Mouse (Mus musculus): ENCODE measurements around the gene Fam118a. TPM values are rescaled to one million over a fixed set of nuclear protein-coding genes. Genes with fewer than 3 reads are reported as not detected.
"Not testable (repeated sequence)": the region's sequence is repeated elsewhere in the genome, so short reads cannot be mapped to it uniquely, and the experiment has no call there.

The Fam118a gene
- polyA plus RNA-seq, 1 experiment = not detected

DNA sequence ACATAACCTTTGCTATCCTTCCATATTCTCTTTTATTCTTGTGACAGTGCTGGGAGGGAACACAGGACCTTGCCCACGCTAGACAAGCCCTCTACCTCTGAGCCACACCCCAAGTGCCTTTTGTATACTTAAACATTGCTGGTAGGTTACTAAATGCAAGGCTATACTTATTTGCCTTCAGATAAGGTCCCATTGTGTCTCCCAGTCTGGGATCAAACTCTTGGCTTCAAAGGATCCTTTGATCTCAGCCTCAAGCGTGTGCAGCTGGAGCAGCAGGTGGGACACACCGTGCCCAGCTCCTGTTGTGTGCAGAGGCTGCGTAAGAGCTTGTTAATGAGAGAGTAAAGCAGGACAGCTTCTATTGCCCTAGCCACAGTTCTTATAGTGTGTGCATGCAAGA is 1.0 kb upstream of the Fam118a start:
- TF ChIP-seq CTCF (IDR thresholded peaks at IDR 0.05; ENCODE audit: insufficient read depth, low read depth, low read length) (no peak), POLR2A (IDR thresholded peaks at IDR 0.05; ENCODE audit: insufficient read depth, low read depth, low read length) (no peak)
- Histone ChIP-seq H3K4me1 (ENCODE audit: control insufficient read depth, insufficient read depth, low read length) (0 out of 2 replicates have a peak, but pooled peaks cover 2% of the 10 kb centered on the region), H3K27ac (ENCODE audit: insufficient read depth, low read depth, low read length) (no peak overlapping the region), H3K4me3 (ENCODE audit: insufficient read depth, low read depth, low read length) (no peak overlapping the region)
- WGBS = 64% methylated on average over 4 of the region's 4 CpGs

DNA sequence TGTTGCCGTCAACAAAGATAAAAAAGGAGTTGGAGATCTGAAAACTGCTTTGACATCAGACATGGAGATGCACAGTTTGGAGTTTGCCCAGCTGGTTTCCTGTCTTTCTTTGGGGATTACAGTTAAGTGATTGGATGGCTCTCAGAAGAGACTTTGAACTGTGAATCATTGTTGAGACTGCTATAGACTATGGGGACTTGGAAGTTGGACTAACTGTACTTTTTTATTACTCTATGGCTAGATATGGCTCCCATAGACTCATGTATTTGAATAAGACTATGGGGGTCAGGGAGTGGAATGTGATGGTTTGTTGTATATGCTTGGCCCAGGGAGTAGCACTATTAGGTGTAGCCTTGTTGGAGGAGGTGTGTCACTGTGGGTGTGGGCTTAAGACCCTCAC is 1.9 kb downstream of the Fam118a start:
- H3K27ac ChIP-seq (ENCODE audit: insufficient read depth, low read depth, low read length); H3K4me3 ChIP-seq (ENCODE audit: insufficient read depth, low read depth, low read length); H3K4me1 ChIP-seq (ENCODE audit: control insufficient read depth, insufficient read depth, low read length): not testable (repeated sequence)
- 88% methylated on average over 1 of the region's 1 CpGs for WGBS

DNA sequence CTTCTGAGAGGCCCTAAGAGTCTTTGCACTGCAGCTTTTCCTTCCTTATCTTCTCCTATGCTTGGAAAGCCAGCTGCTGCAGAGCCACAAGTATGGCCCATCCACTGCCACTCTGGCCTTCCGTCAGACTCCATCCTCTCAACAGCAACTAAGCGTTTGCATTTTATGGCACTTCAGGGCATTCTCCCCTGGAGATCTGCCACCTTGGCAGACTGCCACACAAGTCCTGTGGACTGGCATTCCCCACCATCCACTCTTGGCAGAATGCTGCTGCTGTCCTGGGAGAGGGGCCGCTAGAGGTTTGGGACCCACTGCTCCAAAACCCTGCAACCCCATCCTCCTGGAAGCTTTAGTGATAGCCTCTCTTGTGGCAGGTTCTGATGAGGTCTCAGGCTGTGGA is 3.1 kb downstream of the Fam118a start:
- TF ChIP-seq POLR2A (IDR thresholded peaks at IDR 0.05; ENCODE audit: insufficient read depth, low read depth, low read length) = no peak
- no peak for TF ChIP-seq CTCF (IDR thresholded peaks at IDR 0.05; ENCODE audit: insufficient read depth, low read depth, low read length)
- WGBS = 43% methylated on average over 3 of the region's 3 CpGs
- Histone ChIP-seq H3K4me3 (ENCODE audit: insufficient read depth, low read depth, low read length) (no peak overlapping the region), H3K27ac (ENCODE audit: insufficient read depth, low read depth, low read length) (no peak overlapping the region), H3K4me1 (ENCODE audit: control insufficient read depth, insufficient read depth, low read length) (peaks cover 6% of the 10 kb centered on the region; the same call in 1 of the 2 replicates)

DNA sequence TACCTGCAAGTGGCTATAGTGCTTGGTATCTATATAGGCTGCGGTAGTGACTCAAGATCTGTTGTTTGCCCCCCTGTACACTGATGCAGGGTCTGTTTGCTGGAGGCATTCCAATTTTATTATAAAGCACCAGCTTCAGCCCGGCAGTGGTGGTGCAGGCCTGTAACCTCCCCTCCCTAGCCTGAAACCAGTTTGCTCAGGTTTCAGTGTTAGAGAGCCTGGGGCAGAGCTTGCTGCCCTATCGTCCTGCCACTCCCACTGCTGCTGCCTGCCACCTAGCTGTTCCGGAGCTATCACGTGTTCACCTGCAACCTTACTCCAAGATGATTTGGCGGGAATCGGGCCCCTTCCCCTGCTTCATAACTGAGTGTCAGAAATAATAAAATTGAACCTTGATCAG is 5.2 kb downstream of the Fam118a start:
- H3K4me1 ChIP-seq (ENCODE audit: control insufficient read depth, insufficient read depth, low read length) = peaks cover 17% of the 10 kb centered on the region
- WGBS = 71% methylated on average over 7 of the region's 7 CpGs
- not testable (repeated sequence) for H3K4me3 ChIP-seq (ENCODE audit: insufficient read depth, low read depth, low read length); H3K27ac ChIP-seq (ENCODE audit: insufficient read depth, low read depth, low read length)

DNA sequence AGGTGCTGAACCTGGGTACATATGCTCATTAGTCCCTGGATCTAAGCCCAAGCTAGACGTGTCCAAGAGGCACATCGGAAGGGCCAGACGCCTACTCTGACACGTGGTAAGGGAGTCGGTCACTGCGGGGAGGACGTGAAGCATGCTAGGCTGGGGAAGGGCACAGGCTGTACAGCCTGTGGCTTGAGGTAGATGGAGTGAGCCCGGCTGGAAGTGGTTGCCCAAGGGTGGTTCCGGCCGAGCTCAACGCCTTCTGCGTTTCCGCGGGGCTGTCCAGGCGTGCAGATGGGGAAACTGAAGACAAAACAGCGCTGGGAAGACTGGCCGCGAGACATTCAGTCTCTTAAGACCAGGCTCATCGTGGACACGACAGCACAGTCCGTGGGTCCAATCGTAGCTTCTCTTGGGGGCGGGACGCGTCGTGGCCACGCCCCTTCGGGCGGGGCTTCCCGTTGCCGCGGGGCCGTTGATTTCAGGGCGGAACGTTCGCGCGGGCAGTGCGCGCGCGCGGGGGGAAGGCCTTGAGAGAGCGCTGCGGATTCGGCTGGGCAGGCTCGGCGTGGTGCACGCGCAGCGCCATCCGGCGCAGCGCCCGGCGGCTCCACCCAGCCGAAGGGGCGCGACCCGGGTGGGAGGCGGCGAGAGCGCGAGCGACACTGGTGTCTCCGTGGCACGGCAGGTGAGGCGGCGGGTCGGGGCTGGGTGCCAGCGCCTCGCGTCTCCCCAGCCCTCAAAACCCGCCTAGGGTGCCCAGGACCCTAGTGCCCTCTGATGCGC is 8.0 kb downstream of the Fam118a start:
- WGBS = 1% methylated on average over 75 of the region's 75 CpGs
- H3K27ac ChIP-seq (ENCODE audit: insufficient read depth, low read depth, low read length) = peak overlapping the region; percentile 42
- TF ChIP-seq POLR2A (IDR thresholded peaks at IDR 0.05; ENCODE audit: insufficient read depth, low read depth, low read length) (peak; percentile 77), CTCF (IDR thresholded peaks at IDR 0.05; ENCODE audit: insufficient read depth, low read depth, low read length) (no peak)

DNA sequence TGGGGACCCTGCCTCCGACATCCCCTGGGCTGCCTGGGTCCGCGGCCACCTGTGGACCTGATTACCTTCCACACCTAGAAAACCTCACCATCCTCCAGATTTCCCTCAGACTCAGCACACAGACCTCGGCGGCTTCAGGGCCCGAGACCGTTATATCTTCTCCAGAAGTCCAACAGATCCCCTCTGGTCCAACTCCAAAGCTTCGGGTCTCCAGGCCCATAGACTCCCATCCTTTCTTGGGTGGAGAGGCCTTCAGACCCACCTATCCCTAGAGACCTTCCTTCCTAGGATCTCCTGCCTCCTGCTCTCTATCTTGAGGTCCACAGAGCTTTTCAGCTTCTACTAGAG is 8.6 kb downstream of the Fam118a start:
- WGBS = 2% methylated on average over 8 of the region's 8 CpGs
- Histone ChIP-seq H3K4me1 (ENCODE audit: control insufficient read depth, insufficient read depth, low read length) (peaks cover 35% of the 10 kb centered on the region), H3K4me3 (ENCODE audit: insufficient read depth, low read depth, low read length) (peak overlapping the region; percentile 67), H3K27ac (ENCODE audit: insufficient read depth, low read depth, low read length) (peak overlapping the region; percentile 1; the same call in 1 of the 2 replicates)
- TF ChIP-seq CTCF (IDR thresholded peaks at IDR 0.05; ENCODE audit: insufficient read depth, low read depth, low read length) (no peak), POLR2A (IDR thresholded peaks at IDR 0.05; ENCODE audit: insufficient read depth, low read depth, low read length) (no peak)

More for the DNA sequence above, 8.0 kb downstream of the Fam118a start:
- peak overlapping the region; percentile 67 for H3K4me3 ChIP-seq (ENCODE audit: insufficient read depth, low read depth, low read length)
- peaks cover 32% of the 10 kb centered on the region for H3K4me1 ChIP-seq (ENCODE audit: control insufficient read depth, insufficient read depth, low read length)

DNA sequence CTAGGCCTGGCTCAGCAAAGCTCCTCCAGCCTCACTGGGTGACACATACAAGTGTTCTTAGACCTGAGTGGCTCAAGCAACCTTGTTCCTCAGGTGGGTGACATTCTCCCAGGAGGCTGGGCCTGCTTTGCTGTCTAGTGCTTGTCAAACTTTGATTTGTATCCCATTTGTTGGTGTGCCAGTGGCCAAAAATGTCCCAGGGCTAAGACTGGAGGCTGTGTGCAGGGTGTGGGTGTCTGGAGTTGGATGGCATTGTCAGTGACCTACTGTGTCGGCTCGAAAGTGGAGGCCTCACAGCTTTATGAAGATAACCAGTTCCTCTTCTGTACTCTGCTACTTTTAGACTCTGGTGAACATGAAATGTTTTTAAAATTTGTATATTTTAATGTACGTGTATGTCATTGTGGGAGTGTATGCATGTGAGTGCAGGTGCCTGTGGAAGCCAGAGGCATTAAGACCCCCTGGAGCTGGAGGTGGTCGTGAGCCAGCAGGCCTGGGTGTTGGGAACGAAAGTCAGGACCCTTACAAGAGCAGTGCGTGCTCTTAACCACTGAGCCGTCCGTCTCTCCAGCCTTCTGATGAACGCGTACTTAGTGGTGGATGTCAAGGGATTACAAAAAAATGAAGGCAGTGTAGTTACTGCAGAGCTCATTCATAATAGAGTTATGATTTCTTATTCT is 12.9 kb downstream of the Fam118a start:
- peaks cover 55% of the 10 kb centered on the region for H3K4me1 ChIP-seq (ENCODE audit: control insufficient read depth, insufficient read depth, low read length)
- peak overlapping the region; percentile 89 for H3K27ac ChIP-seq (ENCODE audit: insufficient read depth, low read depth, low read length)
- 47% methylated on average over 10 of the region's 10 CpGs for WGBS
- TF ChIP-seq POLR2A (IDR thresholded peaks at IDR 0.05; ENCODE audit: insufficient read depth, low read depth, low read length) = no peak
- no peak for TF ChIP-seq CTCF (IDR thresholded peaks at IDR 0.05; ENCODE audit: insufficient read depth, low read depth, low read length)
- no peak overlapping the region for H3K4me3 ChIP-seq (ENCODE audit: insufficient read depth, low read depth, low read length)

DNA sequence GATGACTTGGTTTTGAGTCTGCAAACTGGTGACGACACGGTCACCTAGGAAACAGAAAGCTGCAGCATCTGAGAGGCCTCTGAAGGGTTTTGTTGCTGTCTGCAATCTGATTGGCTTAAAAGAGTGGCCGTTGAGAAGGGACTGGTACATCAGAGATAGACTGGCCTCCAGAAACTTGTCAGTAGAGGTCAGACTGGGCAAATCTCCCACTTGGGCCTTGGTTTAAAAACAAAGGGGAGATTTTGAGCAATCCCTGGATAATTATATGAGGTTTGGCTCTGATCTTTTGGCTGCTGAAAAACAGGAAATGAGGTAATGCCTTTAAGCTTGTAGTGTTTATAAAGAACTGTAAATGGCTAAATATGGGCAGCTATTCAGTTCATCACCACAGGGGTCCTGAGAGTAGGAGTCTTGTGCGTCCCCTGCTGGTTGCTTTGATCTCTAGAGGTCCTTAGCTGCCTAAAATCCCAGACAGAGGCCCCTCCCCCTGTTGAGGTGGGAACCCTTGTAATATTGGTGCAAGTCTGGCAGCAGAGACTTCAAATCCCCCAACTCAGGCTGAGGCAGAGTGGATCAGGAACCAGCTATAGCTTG is 13.7 kb downstream of the Fam118a start:
- H3K4me1 ChIP-seq (ENCODE audit: control insufficient read depth, insufficient read depth, low read length) = peaks cover 59% of the 10 kb centered on the region
- peak; percentile 57; the same call in 1 of the 2 replicates for TF ChIP-seq CTCF (IDR thresholded peaks at IDR 0.05; ENCODE audit: insufficient read depth, low read depth, low read length)
- no peak for TF ChIP-seq POLR2A (IDR thresholded peaks at IDR 0.05; ENCODE audit: insufficient read depth, low read depth, low read length)
- 4% methylated on average over 4 of the region's 4 CpGs for WGBS
- H3K4me3 ChIP-seq (ENCODE audit: insufficient read depth, low read depth, low read length) = no peak overlapping the region
- H3K27ac ChIP-seq (ENCODE audit: insufficient read depth, low read depth, low read length) = peak overlapping the region; percentile 93

DNA sequence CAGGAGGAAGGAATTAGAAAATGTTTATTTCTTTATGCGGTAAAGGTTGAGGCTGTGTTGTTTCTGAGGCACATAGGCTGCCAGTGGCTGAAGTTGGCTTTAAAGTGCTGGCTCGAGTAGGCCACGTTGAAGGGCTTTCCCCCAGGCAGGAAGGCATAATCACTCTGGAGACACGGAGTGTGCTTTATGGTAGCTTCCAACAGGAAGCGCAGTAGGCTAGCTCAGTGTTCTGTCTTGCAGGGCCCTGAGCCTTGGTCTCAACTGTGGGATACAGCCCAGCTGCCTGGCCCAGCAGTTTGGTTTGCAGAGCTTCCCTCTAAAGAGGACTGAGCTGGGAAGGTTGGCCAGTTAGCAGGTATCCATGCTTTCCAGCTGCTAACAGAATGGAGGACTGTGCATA is 14.4 kb downstream of the Fam118a start:
- Histone ChIP-seq H3K4me3 (ENCODE audit: insufficient read depth, low read depth, low read length) (no peak overlapping the region; the same call in 1 of the 2 replicates), H3K27ac (ENCODE audit: insufficient read depth, low read depth, low read length) (peak overlapping the region; percentile 93), H3K4me1 (ENCODE audit: control insufficient read depth, insufficient read depth, low read length) (peaks cover 56% of the 10 kb centered on the region)
- no peak for TF ChIP-seq POLR2A (IDR thresholded peaks at IDR 0.05; ENCODE audit: insufficient read depth, low read depth, low read length)
- TF ChIP-seq CTCF (IDR thresholded peaks at IDR 0.05; ENCODE audit: insufficient read depth, low read depth, low read length) = no peak
- 41% methylated on average over 5 of the region's 5 CpGs for WGBS
